Mouse (Mus musculus) ES-E14 (cell line): ENCODE results near the gene Carmil1.

Experiments
- CHD2 ChIP-seq: IDR thresholded peaks from 2 replicates; pipeline ENCODE4 v1.6.1; 2014; ENCODE audit warnings: mild to moderate bottlenecking, low read depth, low read length, inconsistent platforms
- HCFC1 ChIP-seq: IDR thresholded peaks from 2 replicates; pipeline ENCODE4 v1.6.1; 2012; ENCODE audit warnings: low read length, inconsistent platforms, borderline replicate concordance; ENCODE audit not compliant: insufficient read depth
- MAFK ChIP-seq: IDR thresholded peaks from 2 replicates; pipeline ENCODE4 v1.6.1; 2014; ENCODE audit warnings: mild to moderate bottlenecking, low read depth, low read length, inconsistent platforms; ENCODE audit not compliant: insufficient read depth
- ZC3H11A ChIP-seq: IDR thresholded peaks from 2 replicates; pipeline ENCODE4 v1.6.1; 2012; ENCODE audit warnings: low read depth, mild to moderate bottlenecking, inconsistent platforms, low read length, borderline replicate concordance
- ZNF384 ChIP-seq: IDR thresholded peaks from 2 replicates; pipeline ENCODE4 v1.6.1; 2012; ENCODE audit warnings: low read depth, low read length, inconsistent platforms

DNA sequence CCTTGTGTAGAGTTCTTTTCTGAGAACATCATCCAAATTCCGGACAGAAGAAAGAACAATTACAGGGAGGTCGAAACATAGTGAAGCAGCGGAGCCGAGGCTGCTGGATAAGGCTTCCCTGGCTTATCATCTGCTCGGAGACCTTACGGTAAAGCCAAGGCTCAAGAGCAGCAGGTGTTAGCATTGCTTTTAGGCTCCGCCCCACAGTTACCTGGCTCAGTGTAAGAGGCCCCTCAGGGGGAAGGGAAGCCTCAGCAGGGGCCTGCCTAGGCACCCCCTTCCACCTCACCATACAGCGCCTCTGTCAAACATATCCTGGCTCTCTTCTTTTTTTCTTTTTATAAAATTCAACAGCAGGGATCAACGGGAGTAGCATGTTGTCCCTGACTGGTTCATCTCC is 286.6 kb downstream of the Carmil1 start:
- TF ChIP-seq ZC3H11A (no peak), MAFK (no peak), ZNF384 (no peak), CHD2 (no peak), HCFC1 (no peak)
